Mouse (Mus musculus) lung, embryonic 14.5 days (tissue): ENCODE results near the gene Hmg20b. TPM values are rescaled to one million over a fixed set of nuclear protein-coding genes. Genes with fewer than 3 reads are reported as not detected.

Experiments used
- ATAC-seq: fragments of 200-750 bp; cut with Nextera tagmentation; 2 replicates; pipeline ENCODE4 v1.8.0; 2017; ENCODE audit warnings: mild to moderate bottlenecking, moderate TSS enrichment, moderate library complexity; ENCODE audit not compliant: insufficient read depth
- DNase-seq: peaks from one replicate; pipeline ENCODE4 v3.0.0-alpha.2; 2015
- H3K27ac ChIP-seq: fragments of 300-500 bp; sonication (generic); 2 replicates; pipeline ENCODE4 v1.5.1; 2014; ENCODE audit warnings: low read depth, mild to moderate bottlenecking, moderate library complexity
- H3K27me3 ChIP-seq: fragments of 300-500 bp; sonication (generic); 2 replicates; pipeline ENCODE4 v1.6.1; 2014; ENCODE audit warnings: low read length, control low read depth; ENCODE audit not compliant: insufficient read depth
- H3K36me3 ChIP-seq: fragments of 300-500 bp; sonication (generic); 2 replicates; pipeline ENCODE4 v1.6.1; 2014; ENCODE audit warnings: control low read depth; ENCODE audit not compliant: insufficient read depth
- H3K4me1 ChIP-seq: fragments of 300-500 bp; sonication (generic); 2 replicates; pipeline ENCODE4 v1.6.1; 2014; ENCODE audit warnings: antibody characterized with exemption, control low read depth; ENCODE audit not compliant: insufficient read depth
- H3K4me2 ChIP-seq: fragments of 300-500 bp; sonication (generic); 2 replicates; pipeline ENCODE4 v1.6.1; 2014; ENCODE audit warnings: mild to moderate bottlenecking
- H3K4me3 ChIP-seq: fragments of 300-500 bp; sonication (generic); 2 replicates; pipeline ENCODE4 v1.5.1; 2014; ENCODE audit warnings: low read depth, low read length
- H3K9ac ChIP-seq: fragments of 300-500 bp; sonication (generic); 2 replicates; pipeline ENCODE4 v1.6.1; 2014
- H3K9me3 ChIP-seq: fragments of 300-500 bp; sonication (generic); 2 replicates; pipeline ENCODE4 v1.6.1; 2016; ENCODE audit warnings: low read depth, low read length, control low read depth
- CTCF ChIP-seq: IDR thresholded peaks from 2 replicates; pipeline ENCODE4 v1.5.1; 2016; ENCODE audit warnings: antibody characterized with exemption, low read depth
- WGBS: fragments of 180-500 bp; shearing (Covaris S2); extraction: QIAGEN DNeasy Blood & Tissue Kit; methylation state at CpG from one replicate; pipeline ENCODE4 v1.1.7; 2014; 5-methylcytosine and 5-hydroxymethylcytosine counted together
- polyA plus RNA-seq: library from polyadenylated mRNA; unstranded; fragments of >200 nt; fragmentation: Nextera tagmentation; extraction: Ambion mirVana; gene quantifications from 2 replicates; pipeline ENCODE4 v1.2.1, GENCODE M21; 2014

The Hmg20b gene
- polyA plus RNA-seq, 1 experiment from 2014 or later: 105 TPM

GRCm38 (mm10) chr10:81344421-81345161, 5.7 kb downstream of the Hmg20b start:
- Histone ChIP-seq H3K36me3 (peaks cover 24% of the 10 kb centered on the region), H3K27me3 (peaks cover 33% of the 10 kb centered on the region), H3K9ac (no peak overlapping the region), H3K9me3 (no peaks in the 10 kb centered on the region), H3K4me2 (no peak overlapping the region), H3K27ac (no peak overlapping the region), H3K4me1 (peaks cover 13% of the 10 kb centered on the region), H3K4me3 (no peak overlapping the region)
- peak; percentile 45 for TF ChIP-seq CTCF
- DNase-seq: peak; percentile 46
- no peak for ATAC-seq
- whole genome bisulfite sequencing: 41% methylated on average over 8 of the region's 8 CpGs

- H3K4me1 ChIP-seq: peaks cover 4% of the 10 kb centered on the region; the same call in 1 of the 2 replicates
- 4% methylated on average over 59 of the region's 67 CpGs for WGBS
- H3K27me3 ChIP-seq: peaks cover 33% of the 10 kb centered on the region
- DNase-seq (no peak), ATAC-seq (no peak)
- H3K27ac ChIP-seq: no peak within 1 kb of the TSS
- no peaks in the 10 kb centered on the region for H3K9me3 ChIP-seq
- peaks cover 14% of the 10 kb centered on the region for H3K36me3 ChIP-seq
- TF ChIP-seq CTCF: no peak
- peak within 1 kb of the TSS; percentile 50 for H3K4me3 ChIP-seq
- peak within 1 kb of the TSS; percentile 58 for H3K9ac ChIP-seq
- H3K4me2 ChIP-seq: peak within 1 kb of the TSS; percentile 78
Measured at GRCm38 (mm10) chr10:81342686-81343505, 7.4 kb downstream of the Hmg20b start, which contains the start of gene Gipc3. Gipc3 (minus strand) TSS chr10:81343266.

- peaks cover 33% of the 10 kb centered on the region for H3K27me3 ChIP-seq
Measured at GRCm38 (mm10) chr10:81341333-81341949, 8.8 kb downstream of the Hmg20b start.

GRCm38 (mm10) chr10:81340551-81341332, 9.5 kb downstream of the Hmg20b start:
- Histone ChIP-seq H3K36me3 (0 out of 2 replicates have a peak, but pooled peaks cover 6% of the 10 kb centered on the region), H3K4me3 (no peak overlapping the region), H3K27me3 (peaks cover 33% of the 10 kb centered on the region), H3K9me3 (no peaks in the 10 kb centered on the region), H3K9ac (no peak overlapping the region), H3K27ac (no peak overlapping the region), H3K4me1 (no peaks in the 10 kb centered on the region), H3K4me2 (no peak overlapping the region)
- 37% methylated on average over 17 of the region's 17 CpGs for WGBS
- DNase-seq: no peak
- TF ChIP-seq CTCF: no peak
- ATAC-seq: no peak

More at GRCm38 (mm10) chr10:81341333-81341949, 8.8 kb downstream of the Hmg20b start:
- no peak overlapping the region for H3K4me3 ChIP-seq
- TF ChIP-seq CTCF: peak; percentile 88
- no peak overlapping the region for H3K9ac ChIP-seq
- H3K36me3 ChIP-seq: peaks cover 10% of the 10 kb centered on the region; the same call in 1 of the 2 replicates
- peak; percentile 83 for DNase-seq
- no peak; the same call in 1 of the 2 replicates for ATAC-seq
- no peak overlapping the region for H3K4me2 ChIP-seq
- H3K4me1 ChIP-seq: no peaks in the 10 kb centered on the region
- H3K27ac ChIP-seq: no peak overlapping the region
- 34% methylated on average over 16 of the region's 16 CpGs for WGBS
- no peaks in the 10 kb centered on the region for H3K9me3 ChIP-seq

- no peak for TF ChIP-seq CTCF
- DNase-seq (no peak), ATAC-seq (no peak)
- Histone ChIP-seq H3K9me3 (no peaks in the 10 kb centered on the region), H3K4me1 (peaks cover 16% of the 10 kb centered on the region; the same call in 1 of the 2 replicates), H3K9ac (peak overlapping the region; percentile 8; the same call in 1 of the 2 replicates), H3K4me3 (no peak overlapping the region), H3K4me2 (peak overlapping the region; percentile 42), H3K27ac (peak overlapping the region; percentile 96), H3K36me3 (no peaks in the 10 kb centered on the region), H3K27me3 (peaks cover 17% of the 10 kb centered on the region)
- WGBS: 90% methylated on average over 4 of the region's 4 CpGs
Measured at GRCm38 (mm10) chr10:81336558-81336957, 13.7 kb downstream of the Hmg20b start.
